Comparison of ENCODE assay signal across 8 mouse cellular contexts in the genomic region with DNA sequence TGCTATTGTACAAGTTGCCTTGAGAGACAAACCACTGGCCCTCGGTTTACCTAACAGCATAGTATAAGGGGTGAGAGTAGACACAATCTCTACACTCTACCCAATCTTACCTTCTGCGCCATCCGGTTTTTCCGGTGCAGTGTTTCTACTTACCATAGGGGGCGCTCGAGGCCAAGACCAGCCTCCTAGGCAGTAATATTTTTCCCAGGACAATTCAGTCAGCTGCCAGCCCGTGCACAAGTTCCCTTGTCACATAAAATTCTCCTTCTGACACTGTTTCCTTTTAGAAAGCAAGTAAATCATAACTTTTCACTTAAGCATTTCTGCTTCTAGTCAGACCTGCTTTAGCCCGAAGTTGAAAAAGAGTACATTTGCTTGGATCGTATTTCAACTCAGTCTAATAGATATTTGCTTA.
DNase-seq lines count a peak whose midpoint lies in the region; ATAC-seq and TF ChIP-seq lines count a peak whose summit lies in the region.

No protein-coding gene starts in this region.

- no peaks in the 10 kb centered on the region for H3K27me3 ChIP-seq in hindbrain, embryonic 11.5 days (ENCODE audit: control insufficient read depth, insufficient read depth, low read length)
- H3K27me3 ChIP-seq in lung, embryonic 16.5 days (ENCODE audit: control insufficient read depth, insufficient read depth, low read depth, low read length), result no peaks in the 10 kb centered on the region

- no peak for ATAC-seq in hindbrain, embryonic 11.5 days (ENCODE audit: low FRiP score)
- peak; percentile 71 for ATAC-seq in lung, embryonic 16.5 days (ENCODE audit: low read depth)

- no peaks in the 10 kb centered on the region for H3K9me3 ChIP-seq in hindbrain, embryonic 11.5 days (ENCODE audit: control insufficient read depth, low read length)
- no peaks in the 10 kb centered on the region for H3K9me3 ChIP-seq in lung, embryonic 16.5 days (ENCODE audit: control insufficient read depth, low read length)

- no peaks in the 10 kb centered on the region for H3K36me3 ChIP-seq in hindbrain, embryonic 11.5 days (ENCODE audit: control insufficient read depth, insufficient read depth, low read length)
- no peaks in the 10 kb centered on the region for H3K36me3 ChIP-seq in lung, embryonic 16.5 days (ENCODE audit: control insufficient read depth, insufficient read depth, low read length)

- WGBS in hindbrain, embryonic 11.5 days, result 49% methylated on average over 9 of the region's 9 CpGs
- 23% methylated on average over 9 of the region's 9 CpGs for WGBS in lung, embryonic 16.5 days

- DNase-seq in T-cell, adult 2 months (ENCODE audit: low spot score), result peak; percentile 45
- DNase-seq in cerebellum, adult 9-11 months, result peak; percentile 25
- peak; percentile 12 to 24 for DNase-seq in frontal cortex, postnatal 25 days (ENCODE audit: low spot score in 2 of 2)
- DNase-seq in hindbrain, embryonic 11.5 days (ENCODE audit: low spot score), result peak; percentile 67
- peak; percentile 51 to 72 for DNase-seq in layer of hippocampus, adult 2 months (ENCODE audit: low spot score in 2 of 2)
- DNase-seq in retina, embryonic 14.5 days (ENCODE audit: low spot score), result peak; percentile 49
- DNase-seq in urinary bladder, postnatal 36 days (ENCODE audit: low spot score in 2 of 2), result peak; percentile 50 to 63

- H3K27ac ChIP-seq in hindbrain, embryonic 11.5 days (ENCODE audit: low read depth, low read length), result no peak overlapping the region
- peak overlapping the region; percentile 3; the same call in 1 of the 2 replicates for H3K27ac ChIP-seq in layer of hippocampus, adult 2 months
- H3K27ac ChIP-seq in lung, embryonic 16.5 days (ENCODE audit: low read length), result peak overlapping the region; percentile 57

- H3K4me1 ChIP-seq in hindbrain, embryonic 11.5 days (replicated peaks; ENCODE audit: control insufficient read depth, insufficient read depth, low read length), result no peaks in the 10 kb centered on the region
- peaks cover 10% of the 10 kb centered on the region for H3K4me1 ChIP-seq in lung, embryonic 16.5 days (replicated peaks; ENCODE audit: control insufficient read depth, insufficient read depth, low read length)

- no peak overlapping the region for H3K9ac ChIP-seq in hindbrain, embryonic 11.5 days (ENCODE audit: low read depth, low read length)
- H3K9ac ChIP-seq in lung, embryonic 16.5 days (ENCODE audit: low read length), result peak overlapping the region; percentile 46

- H3K4me2 ChIP-seq in hindbrain, embryonic 11.5 days (replicated peaks; ENCODE audit: low read depth, low read length), result no peak overlapping the region
- H3K4me2 ChIP-seq in lung, embryonic 16.5 days (ENCODE audit: low read depth, low read length), result peak overlapping the region; percentile 76

- H3K4me3 ChIP-seq in hindbrain, embryonic 11.5 days (ENCODE audit: low read depth, low read length), result no peak overlapping the region
- peak overlapping the region; percentile 53 for H3K4me3 ChIP-seq in layer of hippocampus, adult 2 months
- H3K4me3 ChIP-seq in lung, embryonic 16.5 days (ENCODE audit: low read length), result peak overlapping the region; percentile 42

- TF ChIP-seq CTCF in layer of hippocampus, adult 2 months (conservative IDR thresholded peaks at IDR 0.05), result peak; percentile 93
